Mouse (Mus musculus): ENCODE results near the gene Tmem38b.

DNA sequence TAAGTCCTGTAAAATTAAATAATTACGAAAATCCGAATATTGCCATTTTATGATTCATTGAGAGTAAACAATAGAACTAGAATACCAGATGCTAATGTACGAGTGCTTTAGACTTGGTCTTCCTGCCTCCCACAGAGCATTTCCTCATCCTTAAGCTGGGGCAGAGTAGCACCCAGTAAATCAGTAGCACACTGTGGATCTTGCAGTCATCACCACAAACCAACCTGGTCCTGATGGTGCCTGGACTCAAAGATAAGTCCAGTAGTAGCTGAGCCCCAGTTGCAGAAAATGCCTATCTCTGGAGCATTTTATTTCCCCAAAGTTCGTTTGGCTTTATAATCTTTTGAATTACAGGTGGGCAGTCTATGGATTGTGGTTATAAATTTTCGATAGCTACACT, 39.0 kb upstream of the Tmem38b start:
- no peak for TF ChIP-seq CTCF (conservative IDR thresholded peaks at IDR 0.05; ENCODE audit: low read length)
- TF ChIP-seq NANOG (IDR thresholded peaks at IDR 0.05; ENCODE audit: borderline replicate concordance, low read length): no peak

Data from E14TG2a.4 (cell line).